Mouse (Mus musculus) CH12.LX (cell line): Measurements from ENCODE around the gene Acadvl.

ENCODE experiments used
- CHD2 ChIP-seq: IDR thresholded peaks from 2 replicates; pipeline ENCODE4 v1.6.1; 2011; ENCODE audit warnings: low read length, improper control_type of control experiment
- CTCF ChIP-seq, 2 experiments: IDR thresholded peaks in 1 of 2; conservative IDR thresholded peaks in 1 of 2; 2 replicates each; pipeline ENCODE4 v1.5.1; 2011 to 2012; ENCODE audit warnings: low read depth in 2 of 2, low read length in 2 of 2, improper control_type of control experiment in 1 of 2, inconsistent platforms in 1 of 2, mild to moderate bottlenecking in 1 of 2, moderate library complexity in 1 of 2
- JUND ChIP-seq: conservative IDR thresholded peaks from 2 replicates; pipeline ENCODE4 v1.6.1; 2011; ENCODE audit warnings: low read depth, low read length, improper control_type of control experiment

DNA sequence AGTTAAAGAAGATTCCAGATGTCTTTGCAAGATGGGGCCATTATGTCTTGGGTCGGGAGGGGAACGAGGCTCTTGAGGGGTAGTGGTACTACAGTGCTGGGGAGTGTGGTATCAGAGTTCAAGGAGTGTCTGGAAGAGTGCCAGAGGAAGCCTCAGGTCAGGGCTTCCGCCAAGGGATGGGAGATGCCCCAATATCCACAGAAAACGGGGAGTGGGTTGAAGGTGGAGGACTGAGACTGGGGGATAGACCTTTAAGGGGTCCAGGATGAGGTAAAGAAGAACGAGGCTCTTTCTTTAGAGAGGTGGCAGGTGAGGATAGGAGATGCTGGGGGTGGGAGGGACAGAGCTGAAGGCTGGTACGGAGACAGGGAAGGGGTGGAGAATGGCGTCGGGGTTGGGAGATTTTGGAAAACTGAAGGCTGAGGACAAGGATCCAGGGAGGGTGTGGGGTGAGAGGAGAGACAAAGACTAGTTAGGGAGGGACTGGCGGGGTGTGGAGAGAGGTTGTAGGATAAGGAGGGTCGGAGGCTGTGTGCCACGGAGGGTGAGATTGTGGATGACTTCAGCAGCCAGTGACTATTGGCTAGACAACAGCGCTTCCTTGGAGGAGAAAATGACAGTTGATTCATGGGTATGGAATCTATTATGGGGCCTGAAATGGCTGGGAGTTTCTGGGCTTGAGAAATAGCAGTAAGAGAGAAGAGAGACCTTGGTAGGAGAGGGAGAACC lies 13.4 kb upstream of the Acadvl start:
- TF ChIP-seq CTCF (conservative IDR thresholded peaks at IDR 0.05 in 1 of 2, IDR thresholded peaks at IDR 0.05 in 1 of 2; ENCODE audit: low read depth in 2 of 2, low read length in 2 of 2) (no peak), CHD2 (no peak), JUND (no peak)
